Mouse (Mus musculus) inflammation-experienced regulatory T-cells (primary cell): ENCODE results near the gene Znhit6. TPM values are rescaled to one million over a fixed set of nuclear protein-coding genes. Genes with fewer than 3 reads are reported as not detected.

Experiments
- polyA plus RNA-seq, 2 experiments: library from polyadenylated mRNA; unstranded; fragments of 100-300 nt; shearing (Covaris generic); gene quantifications; one replicate each; pipeline ENCODE4 v1.2.1; 2017

Gene Znhit6
- 10 to 100 TPM; 35.2 to 43.3 TPM for polyA plus RNA-seq

DNA sequence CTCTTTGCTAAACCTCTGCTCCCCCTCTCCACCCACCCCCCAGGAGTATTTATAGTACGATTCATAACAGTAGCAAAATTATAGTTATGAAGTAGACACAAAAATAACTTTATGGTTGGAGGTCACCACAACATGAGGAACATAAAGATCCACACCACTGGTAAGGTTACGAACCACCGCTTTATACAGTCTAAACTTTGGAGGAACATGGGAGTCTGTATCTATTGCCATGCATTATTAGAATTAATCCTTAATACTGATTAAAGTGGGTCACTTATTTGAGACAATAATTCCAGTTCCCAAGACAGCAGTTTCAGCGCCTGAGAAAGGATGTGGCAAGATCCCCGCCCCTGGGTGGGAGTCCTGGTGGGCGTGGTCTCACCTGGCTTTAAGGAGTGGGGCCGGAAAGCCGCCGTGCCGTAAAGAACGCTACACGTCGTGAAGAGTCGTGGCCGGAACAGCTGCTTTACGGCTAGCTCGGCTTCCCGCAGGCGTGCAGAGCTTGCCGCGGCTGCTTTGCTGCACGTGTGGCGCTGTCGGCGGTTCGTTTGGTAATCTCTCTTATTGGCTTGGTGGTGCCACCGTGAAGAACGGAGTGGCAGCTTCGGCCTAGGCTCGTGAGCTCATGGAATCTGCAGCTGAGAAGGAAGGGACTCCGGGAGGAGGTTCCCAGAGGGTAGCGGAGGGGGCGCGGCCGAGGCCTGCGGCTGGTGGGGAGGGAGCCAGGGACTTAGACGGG is at the start of gene Znhit6:
Znhit6 (plus strand) TSS at position 463 of the 739 bp plus-strand sequence.

DNA sequence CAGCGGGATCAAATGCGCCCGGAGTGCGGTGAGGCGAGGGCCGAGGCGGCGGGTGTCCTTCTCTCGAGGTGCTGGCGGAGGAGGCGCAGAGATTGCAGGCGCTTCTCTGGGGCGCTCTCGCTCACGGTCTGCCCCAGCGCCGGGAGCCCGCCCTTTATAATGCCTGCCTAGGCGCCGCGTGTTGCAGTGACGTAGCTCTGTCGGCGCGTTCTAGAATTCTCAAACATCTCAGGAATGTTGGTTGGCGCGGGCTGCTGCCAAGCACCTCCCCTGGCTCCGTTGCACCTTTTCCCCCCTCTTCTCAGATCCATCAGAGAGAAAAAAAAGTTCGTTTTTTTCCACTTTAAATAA is 73.8 kb downstream of the Znhit6 start, which contains the start of gene Ccn1:
Ccn1 (minus strand) TSS at position 130 of the 351 bp plus-strand sequence.

Other genes starting within 250 kb of the Znhit6 start
- not detected for gene Ccn1, start 73.8 kb downstream of the Znhit6 start, polyA plus RNA-seq
- gene Ddah1, start 182.5 kb downstream of the Znhit6 start, polyA plus RNA-seq, result 1 to 10 TPM in 1 of 2 experiments, under 1 TPM in 1; 0.36 to 1.1 TPM